Mouse (Mus musculus): Measurements from ENCODE around the gene Ap4m1.
"Not testable (repeated sequence)": the region's sequence is repeated elsewhere in the genome, so short reads cannot be mapped to it uniquely, and the experiment has no call there.

Gene Ap4m1

DNA sequence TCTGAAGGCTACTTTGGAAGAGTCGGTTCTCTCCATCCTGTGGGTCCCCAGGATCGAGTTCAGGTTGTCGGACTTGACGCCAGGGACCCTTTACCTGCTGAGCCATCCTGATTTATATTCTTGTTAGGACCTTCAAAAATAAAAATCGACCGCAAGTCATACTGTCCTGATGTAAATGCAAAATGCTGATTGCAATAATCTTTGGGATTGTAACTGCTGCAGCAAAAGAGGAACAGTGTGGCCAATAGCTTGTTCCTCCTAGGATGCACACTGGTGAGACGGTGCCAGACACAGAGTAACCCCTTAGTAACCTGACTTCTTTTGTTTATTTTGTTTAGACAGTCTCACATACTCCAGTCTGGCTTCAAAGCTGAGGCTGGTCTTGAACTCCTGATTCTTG lies 23.7 kb downstream of the Ap4m1 start:
- no peak for DNase-seq

DNA sequence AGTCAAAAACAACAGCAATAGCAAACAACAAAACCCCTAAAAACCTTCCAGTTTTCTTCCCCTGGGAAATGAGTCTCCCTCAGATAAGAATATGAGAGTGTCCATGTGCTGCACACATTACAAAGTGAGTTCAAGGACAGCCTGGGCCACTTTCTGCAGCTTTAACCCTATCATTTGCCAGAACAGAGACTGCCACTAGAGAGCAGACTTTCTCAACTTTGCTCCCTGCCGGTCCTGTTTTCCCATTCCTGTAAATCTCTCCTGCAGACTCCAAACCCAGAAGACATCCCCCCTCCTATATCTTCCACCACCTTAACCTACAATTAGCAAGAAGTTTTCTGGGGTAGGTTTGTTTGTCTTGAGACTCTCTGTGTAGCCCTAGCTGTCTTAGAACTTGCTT lies 27.8 kb downstream of the Ap4m1 start:
- no peak for DNase-seq

DNA sequence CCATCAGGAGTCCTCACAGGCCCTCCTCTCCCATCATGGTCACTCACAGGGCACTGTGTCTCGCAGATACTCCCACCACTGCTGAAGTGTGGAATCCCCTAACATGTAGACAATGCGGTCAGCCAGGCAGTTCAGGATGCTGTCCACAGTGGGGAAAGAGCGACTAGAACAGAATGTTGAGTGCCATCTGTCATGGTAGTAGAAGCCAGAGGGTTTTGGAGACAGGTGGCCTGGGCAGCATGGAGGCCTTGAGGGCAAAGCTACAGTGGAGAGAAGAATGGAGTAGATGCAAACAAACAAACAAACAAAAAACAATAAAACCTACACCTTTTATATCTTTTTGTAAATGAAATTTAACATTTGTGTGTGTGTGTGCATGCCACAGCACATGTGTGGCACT lies 30.3 kb downstream of the Ap4m1 start:
- no peak for DNase-seq

DNA sequence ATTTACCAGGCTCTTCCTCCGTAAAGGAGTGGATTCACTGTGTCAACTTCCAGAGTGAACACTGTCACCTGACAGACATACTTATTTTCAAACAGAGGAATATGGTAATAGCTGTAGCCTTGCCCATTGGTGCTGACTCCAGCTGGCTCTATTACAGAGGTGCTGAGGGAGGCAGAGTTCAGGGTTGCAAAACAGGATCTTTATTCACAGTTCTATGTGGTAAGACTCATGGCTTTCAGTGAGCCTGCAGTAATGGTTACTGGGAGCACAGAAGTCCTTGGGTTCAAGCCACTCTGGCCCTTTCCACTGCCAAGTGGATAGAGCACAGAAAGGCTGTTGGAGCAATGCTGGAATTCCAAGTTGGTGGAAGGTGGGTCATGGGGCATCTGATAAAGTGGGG lies 35.5 kb downstream of the Ap4m1 start:
- DNase-seq: no peak

DNA sequence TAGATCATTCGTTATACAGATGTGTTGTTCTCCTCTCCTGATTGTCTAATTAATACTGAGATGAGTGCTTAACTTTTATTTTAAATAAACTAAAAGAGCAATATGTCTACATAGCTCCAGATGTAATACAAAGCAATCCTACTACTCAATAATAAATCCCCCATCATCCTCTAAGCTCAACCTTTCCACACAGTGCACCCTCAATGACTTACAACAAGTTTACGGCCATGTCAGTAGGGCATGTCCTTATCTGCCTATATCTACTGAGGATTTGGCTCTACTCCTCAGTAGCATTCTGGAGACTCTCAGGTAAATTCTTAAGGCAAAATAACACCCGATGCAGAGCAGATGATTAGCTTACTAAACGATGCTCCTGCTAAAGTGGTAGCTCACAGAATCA lies 36.1 kb downstream of the Ap4m1 start:
- DNase-seq: no peak

- DNase-seq: not testable (repeated sequence)
Observed at GRCm38 (mm10) chr5:138216632-138217031, 44.8 kb downstream of the Ap4m1 start.

DNA sequence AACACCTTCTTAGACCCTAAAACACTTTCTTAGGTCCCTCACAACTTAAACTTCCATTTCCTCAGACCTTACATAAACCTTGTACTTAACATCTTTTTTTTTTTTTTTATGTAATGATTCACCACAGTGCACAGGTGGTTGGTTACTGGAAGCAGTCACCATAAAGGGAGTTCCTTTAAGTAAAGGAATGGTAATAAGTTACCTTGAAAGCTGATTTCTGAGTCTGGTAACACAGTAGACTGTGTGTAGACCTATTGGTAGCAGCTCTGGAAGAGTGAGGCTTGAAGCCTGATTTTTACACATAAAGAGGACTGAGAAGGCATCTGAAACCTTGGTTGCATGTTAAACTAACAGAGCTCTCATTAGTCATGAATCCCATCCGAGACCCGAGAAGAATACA lies 48.1 kb downstream of the Ap4m1 start:
- DNase-seq: no peak

- peak; percentile 88 to 95 for DNase-seq
Observed at GRCm38 (mm10) chr5:138222111-138222510, 50.3 kb downstream of the Ap4m1 start.

- no peak for DNase-seq
Observed at GRCm38 (mm10) chr5:138223287-138223686, 51.5 kb downstream of the Ap4m1 start.

GRCm38 (mm10) chr5:138225700-138226099 lies 53.9 kb downstream of the Ap4m1 start, which contains the start of gene Nxpe5:
Gene Nxpe5 (plus strand): TSS chr5:138225898.
- no peak for DNase-seq

DNA sequence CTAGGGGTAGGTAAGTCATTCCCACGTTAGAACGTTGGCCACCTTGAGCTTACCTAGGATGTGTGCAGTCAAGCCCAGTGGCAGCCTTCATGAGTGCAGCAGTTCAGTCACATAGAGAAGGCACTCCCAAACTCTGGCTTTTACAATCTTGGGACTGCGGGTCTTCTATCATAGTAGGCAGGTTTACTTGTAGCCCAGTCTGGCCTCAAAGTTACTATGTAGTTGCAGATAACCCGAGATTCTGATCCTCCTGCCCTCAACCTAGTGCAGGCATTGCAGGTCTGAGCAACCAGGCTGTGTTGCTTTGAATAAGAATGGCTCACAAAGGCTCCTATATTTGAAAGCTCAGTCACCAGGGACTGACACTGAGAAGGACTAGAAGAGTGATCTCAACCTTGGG lies 54.7 kb downstream of the Ap4m1 start:
- DNase-seq: no peak

DNA sequence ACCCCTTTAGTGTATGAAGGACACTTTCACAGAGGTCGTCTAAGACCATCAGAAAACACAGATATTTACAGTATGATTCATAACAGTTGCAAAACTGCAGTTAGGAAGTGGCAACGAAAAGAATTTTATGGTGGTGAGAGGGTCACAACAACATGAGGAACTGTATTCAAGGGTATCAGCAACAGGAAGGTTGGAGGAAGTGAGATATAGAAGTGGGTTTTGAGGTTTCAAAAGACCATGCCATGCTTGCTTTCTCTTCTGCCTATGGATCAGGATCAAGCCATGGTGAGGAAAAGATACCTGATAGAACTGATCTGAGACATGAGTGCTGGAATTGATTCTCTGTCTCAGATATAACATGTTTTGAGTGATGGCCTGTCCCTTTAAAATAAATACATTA lies 55.6 kb downstream of the Ap4m1 start:
- no peak for DNase-seq

- peak in 1 of 2 experiments; percentile 69 for DNase-seq
Observed at GRCm38 (mm10) chr5:138228026-138228425, 56.2 kb downstream of the Ap4m1 start.

- DNase-seq: no peak
Observed at GRCm38 (mm10) chr5:138229511-138229910, 57.7 kb downstream of the Ap4m1 start.

All from kidney, adult 8-10 months (tissue).